11 mouse cellular contexts compared by ENCODE assay signal in the genomic region with DNA sequence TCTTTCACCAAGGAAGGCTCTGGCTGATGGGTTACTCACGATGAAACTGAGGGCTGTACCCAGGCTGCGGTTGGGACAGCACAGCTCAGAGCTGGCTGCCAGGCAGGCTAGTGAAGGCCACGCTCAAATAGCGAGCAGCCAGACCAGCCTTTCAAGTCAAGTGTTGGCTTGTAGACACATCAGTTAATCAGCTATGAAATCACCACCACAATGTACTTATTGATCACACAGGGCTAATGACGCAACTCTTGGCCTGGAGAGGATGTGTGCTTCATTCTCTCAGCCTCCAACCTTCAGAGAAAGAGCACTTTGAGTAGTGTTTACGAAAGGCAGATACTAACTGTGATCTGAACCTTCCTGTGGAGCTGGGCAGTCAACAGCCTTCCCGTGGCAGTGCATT.
DNase-seq lines count a peak whose midpoint lies in the region; ATAC-seq and TF ChIP-seq lines count a peak whose summit lies in the region.
"Had no signal": no experiment of that assay in that cellular context is flagged by ENCODE, and none has a peak within 500 bp of the region (broad histone marks: within the 10 kb centered on the region; RNA-seq: fewer than 3 reads in every experiment).

No protein-coding gene starts in this region.

- intact Hi-C loops in left cerebral cortex, postnatal 25 days (cut with DNase I), result no loop called here

- no peaks in the 10 kb centered on the region for H3K9me3 ChIP-seq in forebrain, postnatal 0 days (ENCODE audit: low read length)
- no peaks in the 10 kb centered on the region for H3K9me3 ChIP-seq in forebrain, embryonic 15.5 days

- H3K36me3 ChIP-seq in forebrain, postnatal 0 days (ENCODE audit: insufficient read depth), result no peaks in the 10 kb centered on the region
- no peaks in the 10 kb centered on the region for H3K36me3 ChIP-seq in forebrain, embryonic 15.5 days

- no peaks in the 10 kb centered on the region for H3K27me3 ChIP-seq in forebrain, postnatal 0 days (ENCODE audit: insufficient read depth, low read length)
- no peaks in the 10 kb centered on the region for H3K27me3 ChIP-seq in forebrain, embryonic 15.5 days

- no peak for DNase-seq in forebrain, postnatal 0 days
- peak; percentile 7 for DNase-seq in layer of hippocampus, adult 11-12 months (ENCODE audit: low spot score)
- no peak for DNase-seq in layer of hippocampus, adult 8-10 months (ENCODE audit: low spot score in 2 of 2)
- peak; percentile 89 for DNase-seq in Muller cell, postnatal 12 days (ENCODE audit: inconsistent ontology term)
- DNase-seq in lung, postnatal 36 days, result no peak
- DNase-seq in left cerebral cortex, postnatal 25 days (ENCODE audit: low spot score in 2 of 2), result no peak
- DNase-seq: cerebellum, adult 11 months; lung, adult 18-20 months; right cerebral cortex, postnatal 4 days had no signal

- H3K4me3 ChIP-seq in forebrain, postnatal 0 days (ENCODE audit: low read depth, low read length), result no peak overlapping the region
- H3K4me3 ChIP-seq in forebrain, embryonic 15.5 days, result no peak overlapping the region
- no peak overlapping the region for H3K4me3 ChIP-seq in cortical plate, adult 2 months (ENCODE audit: insufficient read depth, low read length)

- no peak for TF ChIP-seq CTCF in forebrain, postnatal 0 days (IDR thresholded peaks at IDR 0.05; ENCODE audit: low read depth)
- no peak for TF ChIP-seq CTCF in cortical plate, adult 2 months (IDR thresholded peaks at IDR 0.05; ENCODE audit: extremely low read depth, insufficient read depth, low read length)

- no peak overlapping the region for H3K27ac ChIP-seq in forebrain, postnatal 0 days (ENCODE audit: low read depth, low read length)
- no peak overlapping the region for H3K27ac ChIP-seq in forebrain, embryonic 15.5 days (replicated peaks)
- peak overlapping the region; percentile 77 for H3K27ac ChIP-seq in cortical plate, adult 2 months (ENCODE audit: insufficient read depth, low read length)

- peak; percentile 34; the same call in 1 of the 2 replicates for ATAC-seq in forebrain, postnatal 0 days
- ATAC-seq in forebrain, embryonic 15.5 days (replicated peaks), result no peak

- no peak overlapping the region for H3K9ac ChIP-seq in forebrain, postnatal 0 days
- no peak overlapping the region for H3K9ac ChIP-seq in forebrain, embryonic 15.5 days (replicated peaks)

- H3K4me1 ChIP-seq in forebrain, postnatal 0 days (ENCODE audit: insufficient read depth), result no peaks in the 10 kb centered on the region
- H3K4me1 ChIP-seq in forebrain, embryonic 15.5 days, result 0 out of 2 replicates have a peak, but pooled peaks cover 5% of the 10 kb centered on the region
- no peaks in the 10 kb centered on the region for H3K4me1 ChIP-seq in cortical plate, adult 2 months (ENCODE audit: control insufficient read depth, insufficient read depth, low read length)

- H3K4me2 ChIP-seq in forebrain, postnatal 0 days (ENCODE audit: low read depth), result no peak overlapping the region
- no peak overlapping the region for H3K4me2 ChIP-seq in forebrain, embryonic 15.5 days (replicated peaks)

- no peak for TF ChIP-seq POLR2A in cortical plate, adult 2 months (IDR thresholded peaks at IDR 0.05; ENCODE audit: extremely low read depth, insufficient read depth, low read length)

- 47% methylated on average over 7 of the region's 7 CpGs for WGBS in forebrain, postnatal 0 days
- WGBS in forebrain, embryonic 15.5 days, result 55% methylated on average over 7 of the region's 7 CpGs

Comparison
In these comparisons a context has a peak if more than half of its experiments do, and no peak if none do; other contexts are left out.
1. DNase-seq: peak in layer of hippocampus, adult 11-12 months (single experiment) and Muller cell, postnatal 12 days (single experiment); none in forebrain, postnatal 0 days (single experiment), layer of hippocampus, adult 8-10 months (0 of 2), lung, postnatal 36 days (single experiment) and left cerebral cortex, postnatal 25 days (0 of 2).